Mouse (Mus musculus): ENCODE data around the gene Coa3.
"Not testable (repeated sequence)": the region's sequence is repeated elsewhere in the genome, so short reads cannot be mapped to it uniquely, and the experiment has no call there.

Gene Coa3

GRCm38 (mm10) chr11:101278223-101279192 is at the start of gene Coa3, which contains the start of gene Cntd1:
Gene Coa3 (minus strand): TSS chr11:101279114.
Gene Cntd1 (plus strand): TSS chr11:101279012.
- DNase-seq (ENCODE audit: low spot score): peak; percentile 79

- DNase-seq (ENCODE audit: low spot score): no peak
Observed at GRCm38 (mm10) chr11:101327311-101327710, 48.4 kb upstream of the Coa3 start.

- no peak for DNase-seq (ENCODE audit: low spot score)
Observed at GRCm38 (mm10) chr11:101326147-101326546, 47.2 kb upstream of the Coa3 start.

GRCm38 (mm10) chr11:101325201-101325600 is 46.3 kb upstream of the Coa3 start:
- DNase-seq (ENCODE audit: low spot score): not testable (repeated sequence)

DNA sequence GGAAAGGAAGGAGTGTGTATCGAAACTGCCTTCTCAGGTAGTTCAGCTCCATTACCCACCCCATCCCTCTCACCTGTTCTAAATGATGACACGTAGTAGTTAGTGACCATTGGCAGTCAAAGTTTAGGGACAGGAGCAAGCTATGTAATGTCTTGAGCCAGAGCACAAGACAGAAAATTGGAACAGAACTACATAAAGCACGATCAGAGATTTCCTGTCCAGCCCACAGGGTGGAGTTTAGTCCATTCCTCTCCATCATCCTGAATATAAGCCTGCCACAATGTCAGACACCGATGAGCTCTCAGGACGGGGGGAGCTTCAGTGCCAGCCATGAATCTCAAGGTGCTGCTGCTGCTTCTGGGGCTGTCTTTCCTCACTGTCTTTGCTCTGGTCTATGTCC is 45.8 kb upstream of the Coa3 start, which contains the start of gene Aoc2:
Gene Aoc2 (plus strand): TSS at position 301 of the 400 bp plus-strand sequence.
- no peak for DNase-seq (ENCODE audit: low spot score)

DNA sequence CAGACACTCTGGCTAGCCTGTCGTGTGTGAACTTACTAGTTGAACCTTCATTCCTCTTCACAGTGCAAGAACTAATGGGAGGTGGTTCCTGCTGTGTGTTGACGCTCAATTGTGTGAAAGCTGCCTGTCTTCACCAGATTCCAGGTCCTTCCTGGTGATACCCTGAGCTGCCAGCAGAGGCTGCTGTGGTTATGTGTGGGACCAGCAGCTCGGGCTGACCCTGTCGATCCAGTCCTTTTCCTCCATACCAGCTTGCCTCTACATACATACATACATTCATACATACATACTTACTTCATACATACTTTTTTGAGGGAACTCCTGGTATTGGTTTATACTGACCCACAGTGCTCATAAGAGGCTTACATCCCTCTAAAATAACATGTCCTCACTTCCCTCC is 44.7 kb upstream of the Coa3 start:
- peak; percentile 38 for DNase-seq (ENCODE audit: low spot score)

GRCm38 (mm10) chr11:101316501-101316917 is 37.6 kb upstream of the Coa3 start:
- no peak for DNase-seq (ENCODE audit: low spot score)

DNA sequence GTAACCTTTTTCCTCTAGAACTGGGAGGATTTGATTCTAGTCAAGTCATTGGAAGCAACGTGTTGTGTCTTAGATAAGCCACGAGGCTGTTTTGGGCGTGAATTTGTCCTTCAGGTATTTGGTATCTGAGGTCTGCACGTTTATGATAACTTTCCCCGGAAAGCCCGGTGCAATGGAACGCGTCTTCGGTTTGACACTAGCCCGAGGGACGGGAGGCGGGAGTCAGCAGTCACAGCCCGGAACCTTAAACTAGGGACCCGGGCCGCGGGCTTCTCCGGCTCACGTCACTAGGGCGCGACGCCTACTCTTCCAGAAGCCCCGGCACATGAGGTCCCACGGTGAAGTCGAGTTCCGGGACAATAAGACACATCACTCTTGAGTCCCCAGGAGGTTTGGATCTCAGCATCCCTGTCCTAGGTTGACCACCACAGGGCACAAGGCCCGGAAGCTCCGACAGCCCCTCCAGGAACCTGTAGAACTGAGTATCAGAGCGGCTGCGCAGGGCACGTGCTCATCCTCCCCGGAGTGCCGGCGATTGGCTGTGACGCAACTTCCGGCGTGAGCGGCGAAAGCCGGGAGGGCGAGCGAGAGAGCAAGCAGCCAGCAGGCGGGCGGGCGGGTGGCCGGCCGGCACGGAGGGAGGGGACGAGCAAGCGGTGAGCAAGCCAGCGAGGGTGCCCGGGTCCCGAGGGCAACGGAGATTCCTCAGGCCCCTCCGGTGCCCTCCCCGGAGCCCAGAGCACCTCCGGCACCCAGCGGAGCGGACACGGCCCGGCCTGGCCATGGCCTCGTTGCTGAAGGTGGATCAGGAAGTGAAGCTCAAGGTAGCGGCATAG is 37.0 kb upstream of the Coa3 start, which contains the start of gene Psme3:
Gene Psme3 (plus strand): TSS at position 549 of the 836 bp plus-strand sequence.
- peak; percentile 85 for DNase-seq (ENCODE audit: low spot score)

- no peak for DNase-seq (ENCODE audit: low spot score)
Observed at GRCm38 (mm10) chr11:101315082-101315650, 36.3 kb upstream of the Coa3 start.

- DNase-seq (ENCODE audit: low spot score): no peak
Observed at GRCm38 (mm10) chr11:101314567-101314966, 35.7 kb upstream of the Coa3 start.

- no peak for DNase-seq (ENCODE audit: low spot score)
Observed at GRCm38 (mm10) chr11:101312150-101312549, 33.2 kb upstream of the Coa3 start.

DNA sequence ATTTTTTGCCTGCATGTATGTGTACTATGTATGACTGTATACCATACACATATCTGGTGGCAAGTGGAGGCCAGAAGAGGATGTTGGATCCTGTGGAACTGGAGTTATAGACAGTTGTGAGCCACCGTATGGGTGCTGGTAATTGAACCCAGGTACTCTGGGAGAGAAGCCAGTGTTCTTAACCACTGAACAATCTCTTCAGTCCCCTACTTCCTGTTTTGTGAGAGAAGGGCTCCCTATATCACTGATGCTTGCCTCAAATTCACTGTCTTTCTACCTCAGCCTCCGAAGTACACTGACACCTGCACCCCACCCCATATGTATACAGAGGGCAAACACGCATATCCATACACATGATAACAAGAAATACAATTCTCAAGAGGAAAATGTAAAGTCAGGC is 32.2 kb upstream of the Coa3 start:
- DNase-seq (ENCODE audit: low spot score): no peak

DNA sequence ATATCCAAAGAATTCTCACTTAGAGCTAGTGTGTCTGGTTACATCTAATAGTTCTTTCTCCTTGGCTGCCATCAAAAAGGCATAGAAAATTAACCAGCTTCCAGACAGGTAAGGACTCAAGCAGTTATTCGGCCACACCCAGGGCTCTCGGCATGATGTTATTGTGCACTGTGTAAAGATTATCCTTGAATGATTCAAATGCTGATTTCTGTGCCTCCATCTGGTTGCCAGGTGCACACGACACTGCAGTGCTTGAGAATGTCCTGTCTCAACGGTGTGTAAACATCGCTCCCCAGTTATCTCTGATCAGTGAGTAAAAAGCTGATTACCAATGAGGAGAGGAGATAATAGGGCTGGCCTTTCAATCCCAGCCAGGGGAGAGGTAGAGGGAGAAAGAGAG is 28.8 kb upstream of the Coa3 start:
- no peak for DNase-seq (ENCODE audit: low spot score)

DNA sequence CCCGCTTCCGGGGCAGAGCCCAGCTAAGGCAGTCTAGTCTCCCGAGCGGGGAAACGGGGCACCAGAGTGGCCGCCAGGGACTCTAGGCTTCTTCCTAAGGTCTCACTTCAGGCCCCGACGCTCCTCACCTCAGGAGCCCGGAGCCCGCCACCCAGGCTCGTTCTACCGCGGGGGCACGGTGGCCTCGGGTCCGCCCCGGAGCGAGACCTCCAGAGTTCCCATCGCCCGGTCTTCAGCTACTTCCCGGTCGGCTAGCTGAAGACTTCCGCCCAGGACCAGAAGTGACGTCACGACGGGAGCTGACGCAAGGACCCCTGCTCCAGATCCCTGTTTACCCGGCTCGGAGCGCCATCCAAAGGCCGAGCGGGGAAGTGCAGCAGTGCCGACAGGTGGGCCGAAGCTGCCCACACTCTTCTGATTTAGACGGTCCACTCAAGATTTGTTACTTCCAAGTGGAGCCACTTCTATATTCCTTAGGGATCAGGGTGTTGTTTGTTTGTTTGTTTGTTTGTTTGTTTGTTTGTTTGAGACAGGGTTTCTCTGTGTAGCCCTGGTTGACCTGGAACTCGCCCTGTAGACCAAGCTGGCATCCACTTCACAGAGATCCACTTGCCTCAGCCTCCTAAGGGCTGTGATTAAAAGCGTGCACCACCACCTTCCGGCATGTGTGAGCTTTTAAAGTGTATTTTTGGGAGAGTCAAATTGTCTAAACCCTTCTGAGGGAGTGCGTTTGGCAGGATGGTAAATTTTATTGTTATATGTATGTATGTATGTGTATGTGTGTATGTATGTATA is 23.3 kb upstream of the Coa3 start, which contains the start of gene Becn1:
Gene Becn1 (minus strand): TSS at position 283 of the 795 bp plus-strand sequence.
- peak; percentile 86 for DNase-seq (ENCODE audit: low spot score)

GRCm38 (mm10) chr11:101301299-101302003 is 22.5 kb upstream of the Coa3 start:
- DNase-seq (ENCODE audit: low spot score): no peak

DNA sequence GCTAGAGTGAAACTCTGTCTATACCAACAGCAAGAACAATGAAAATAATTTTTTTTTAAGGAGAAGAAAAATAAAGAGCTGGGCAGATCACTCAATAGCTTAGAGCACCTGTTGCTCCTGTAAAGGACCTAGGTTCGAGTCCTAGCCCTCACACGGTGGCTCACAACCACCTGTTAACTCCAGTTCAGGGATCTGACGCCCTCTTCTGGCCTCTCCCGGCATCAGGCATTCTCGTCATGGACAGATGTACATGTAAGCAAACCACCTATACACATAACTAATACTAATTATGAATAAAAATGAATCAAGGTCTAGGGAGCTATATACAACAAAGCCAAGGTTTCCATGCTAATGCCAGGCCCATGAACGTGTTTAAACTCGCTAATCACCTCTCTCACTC is 22.0 kb upstream of the Coa3 start:
- DNase-seq (ENCODE audit: low spot score): no peak

GRCm38 (mm10) chr11:101295191-101295590 is 16.3 kb upstream of the Coa3 start:
- no peak for DNase-seq (ENCODE audit: low spot score)

DNA sequence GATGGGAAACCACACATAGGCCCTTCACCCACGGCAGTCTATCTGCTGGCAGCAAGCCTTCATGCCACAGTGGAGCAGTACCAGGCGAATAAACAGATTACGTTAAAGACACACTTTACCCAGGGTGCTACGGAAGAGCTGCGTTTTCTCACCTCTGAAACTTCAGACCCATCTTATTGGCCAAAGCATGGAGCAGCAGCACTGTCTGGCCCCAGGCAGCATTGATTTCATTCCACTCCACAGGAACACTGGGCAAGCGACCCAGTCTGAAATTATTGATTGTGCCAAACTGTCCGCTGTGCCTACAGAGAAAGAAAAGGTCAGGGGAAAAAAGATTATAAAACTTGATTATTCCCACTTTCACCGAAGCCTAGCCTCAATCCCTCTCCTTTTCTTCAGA is 12.3 kb upstream of the Coa3 start:
- no peak for DNase-seq (ENCODE audit: low spot score)

DNA sequence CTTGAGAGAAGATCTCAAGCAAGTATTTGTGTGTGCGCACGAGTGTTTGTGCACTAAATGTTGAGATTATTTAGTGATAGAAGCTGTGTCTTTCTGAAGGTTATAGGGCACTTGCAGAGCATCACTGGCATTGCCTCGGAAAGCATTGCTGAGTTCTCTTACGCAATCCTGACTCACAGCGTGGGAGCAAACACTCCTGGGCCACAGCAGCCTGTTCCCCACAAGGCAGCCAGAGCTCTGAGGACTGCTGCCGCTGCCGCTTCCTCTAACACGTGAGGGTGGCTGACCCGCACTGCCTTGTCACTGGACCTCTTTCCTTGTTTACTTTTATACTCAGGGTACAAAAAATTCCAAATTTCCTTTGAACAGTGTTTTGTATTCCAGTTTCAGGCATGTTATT is 8.4 kb upstream of the Coa3 start:
- DNase-seq (ENCODE audit: low spot score): peak; percentile 62

GRCm38 (mm10) chr11:101283805-101284204 is 4.9 kb upstream of the Coa3 start:
- no peak for DNase-seq (ENCODE audit: low spot score)

- DNase-seq (ENCODE audit: low spot score): no peak
Observed at GRCm38 (mm10) chr11:101282896-101283295, 4.0 kb upstream of the Coa3 start.

Measured in ovary, adult 18-20 months (tissue).